Mouse (Mus musculus): ENCODE measurements around the gene Grm1. TPM values are rescaled to one million over a fixed set of nuclear protein-coding genes. Genes with fewer than 3 reads are reported as not detected.
A peak's percentile ranks its signal among the peaks of the same experiment; 100 is the strongest.

The Grm1 gene
- polyA plus RNA-seq, 1 experiment from 2014 or later: 3.2 TPM

- H3K4me1 ChIP-seq (replicated peaks): no peaks in the 10 kb centered on the region
- H3K27ac ChIP-seq: no peak overlapping the region
- 89% methylated on average over 1 of the region's 1 CpGs for WGBS
- H3K9me3 ChIP-seq: no peaks in the 10 kb centered on the region
- no peak overlapping the region for H3K9ac ChIP-seq
- H3K27me3 ChIP-seq: no peaks in the 10 kb centered on the region
- no peak overlapping the region for H3K4me3 ChIP-seq
- H3K4me2 ChIP-seq: no peak overlapping the region
- no peaks in the 10 kb centered on the region for H3K36me3 ChIP-seq
- no peak for ATAC-seq (ENCODE audit: low FRiP score)
Observed at GRCm38 (mm10) chr10:11044455-11045106, 37.6 kb downstream of the Grm1 start.

GRCm38 (mm10) chr10:11039323-11039722, 42.8 kb downstream of the Grm1 start:
- H3K36me3 ChIP-seq: no peaks in the 10 kb centered on the region
- ATAC-seq (ENCODE audit: low FRiP score): no peak
- no peak overlapping the region for H3K4me2 ChIP-seq
- no peak overlapping the region for H3K4me3 ChIP-seq
- H3K4me1 ChIP-seq (replicated peaks): no peaks in the 10 kb centered on the region
- H3K27me3 ChIP-seq: no peaks in the 10 kb centered on the region
- no peak overlapping the region for H3K27ac ChIP-seq
- H3K9ac ChIP-seq: no peak overlapping the region
- H3K9me3 ChIP-seq: no peaks in the 10 kb centered on the region

- 89% methylated on average over 2 of the region's 2 CpGs for WGBS
- no peaks in the 10 kb centered on the region for H3K36me3 ChIP-seq
- H3K4me2 ChIP-seq: no peak overlapping the region
- ATAC-seq (ENCODE audit: low FRiP score): no peak
- no peaks in the 10 kb centered on the region for H3K27me3 ChIP-seq
- H3K4me3 ChIP-seq: no peak overlapping the region
- no peaks in the 10 kb centered on the region for H3K9me3 ChIP-seq
- H3K4me1 ChIP-seq (replicated peaks): no peaks in the 10 kb centered on the region
- no peak overlapping the region for H3K9ac ChIP-seq
- H3K27ac ChIP-seq: no peak overlapping the region
Observed at GRCm38 (mm10) chr10:11032221-11032620, 49.9 kb downstream of the Grm1 start.

- Histone ChIP-seq H3K36me3 (no peaks in the 10 kb centered on the region), H3K27me3 (no peaks in the 10 kb centered on the region), H3K9me3 (no peaks in the 10 kb centered on the region), H3K4me3 (no peak overlapping the region), H3K4me2 (no peak overlapping the region), H3K27ac (peak overlapping the region; percentile 62), H3K4me1 (replicated peaks) (peaks cover 9% of the 10 kb centered on the region; the same call in 1 of the 2 replicates), H3K9ac (no peak overlapping the region)
- peak; percentile 88 for ATAC-seq (ENCODE audit: low FRiP score)
- 15% methylated on average over 6 of the region's 6 CpGs for WGBS
Observed at GRCm38 (mm10) chr10:11025764-11026518, 56.2 kb downstream of the Grm1 start.

GRCm38 (mm10) chr10:11018970-11019531, 63.1 kb downstream of the Grm1 start:
- Histone ChIP-seq H3K36me3 (no peaks in the 10 kb centered on the region), H3K4me1 (replicated peaks) (no peaks in the 10 kb centered on the region), H3K4me2 (no peak overlapping the region), H3K9me3 (no peaks in the 10 kb centered on the region), H3K27me3 (no peaks in the 10 kb centered on the region), H3K9ac (no peak overlapping the region), H3K4me3 (no peak overlapping the region), H3K27ac (no peak overlapping the region)
- no peak for ATAC-seq (ENCODE audit: low FRiP score)
- 87% methylated on average over 2 of the region's 2 CpGs for whole genome bisulfite sequencing

GRCm38 (mm10) chr10:11013653-11014052, 68.5 kb downstream of the Grm1 start:
- Histone ChIP-seq H3K9ac (no peak overlapping the region), H3K27ac (no peak overlapping the region), H3K4me2 (no peak overlapping the region), H3K4me1 (replicated peaks) (no peaks in the 10 kb centered on the region), H3K9me3 (no peaks in the 10 kb centered on the region), H3K36me3 (no peaks in the 10 kb centered on the region), H3K27me3 (no peaks in the 10 kb centered on the region), H3K4me3 (no peak overlapping the region)
- 75% methylated on average over 3 of the region's 3 CpGs for WGBS
- ATAC-seq (ENCODE audit: low FRiP score): no peak

- H3K9ac ChIP-seq: no peak overlapping the region
- no peaks in the 10 kb centered on the region for H3K9me3 ChIP-seq
- no peak overlapping the region for H3K4me3 ChIP-seq
- H3K4me1 ChIP-seq (replicated peaks): no peaks in the 10 kb centered on the region
- H3K4me2 ChIP-seq: no peak overlapping the region
- 40% methylated on average over 1 of the region's 1 CpGs for WGBS
- H3K27me3 ChIP-seq: no peaks in the 10 kb centered on the region
- no peaks in the 10 kb centered on the region for H3K36me3 ChIP-seq
- ATAC-seq (ENCODE audit: low FRiP score): no peak
- H3K27ac ChIP-seq: no peak overlapping the region
Observed at GRCm38 (mm10) chr10:10996766-10997165, 85.4 kb downstream of the Grm1 start.

GRCm38 (mm10) chr10:10991708-10992107, 90.4 kb downstream of the Grm1 start:
- Histone ChIP-seq H3K4me3 (no peak overlapping the region), H3K27ac (no peak overlapping the region), H3K4me2 (no peak overlapping the region), H3K36me3 (no peaks in the 10 kb centered on the region), H3K4me1 (replicated peaks) (no peaks in the 10 kb centered on the region), H3K9ac (no peak overlapping the region), H3K9me3 (no peaks in the 10 kb centered on the region), H3K27me3 (no peaks in the 10 kb centered on the region)
- 44% methylated on average over 3 of the region's 3 CpGs for WGBS
- ATAC-seq (ENCODE audit: low FRiP score): no peak

- Histone ChIP-seq H3K4me3 (no peak overlapping the region), H3K4me2 (no peak overlapping the region), H3K9me3 (no peaks in the 10 kb centered on the region), H3K27ac (no peak overlapping the region), H3K9ac (no peak overlapping the region), H3K4me1 (replicated peaks) (no peaks in the 10 kb centered on the region), H3K36me3 (no peaks in the 10 kb centered on the region), H3K27me3 (no peaks in the 10 kb centered on the region)
- 52% methylated on average over 2 of the region's 2 CpGs for WGBS
- no peak for ATAC-seq (ENCODE audit: low FRiP score)
Observed at GRCm38 (mm10) chr10:10971311-10971710, 110.8 kb downstream of the Grm1 start.

- WGBS: 87% methylated on average over 6 of the region's 6 CpGs
- H3K9me3 ChIP-seq: peaks cover 5% of the 10 kb centered on the region; the same call in 1 of the 2 replicates
- ATAC-seq (ENCODE audit: low FRiP score): no peak
- H3K27me3 ChIP-seq: no peaks in the 10 kb centered on the region
- no peak overlapping the region for H3K9ac ChIP-seq
- H3K36me3 ChIP-seq: no peaks in the 10 kb centered on the region
- no peak overlapping the region for H3K27ac ChIP-seq
- H3K4me1 ChIP-seq (replicated peaks): no peaks in the 10 kb centered on the region
- no peak overlapping the region for H3K4me3 ChIP-seq
- no peak overlapping the region for H3K4me2 ChIP-seq
Observed at GRCm38 (mm10) chr10:10964490-10965150, 117.5 kb downstream of the Grm1 start.

GRCm38 (mm10) chr10:10950557-10950956, 131.6 kb downstream of the Grm1 start:
- Histone ChIP-seq H3K4me2 (no peak overlapping the region), H3K36me3 (no peaks in the 10 kb centered on the region), H3K9ac (no peak overlapping the region), H3K9me3 (no peaks in the 10 kb centered on the region), H3K4me3 (no peak overlapping the region), H3K27ac (no peak overlapping the region), H3K27me3 (no peaks in the 10 kb centered on the region), H3K4me1 (replicated peaks) (no peaks in the 10 kb centered on the region)
- 85% methylated on average over 3 of the region's 3 CpGs for WGBS
- ATAC-seq (ENCODE audit: low FRiP score): no peak

GRCm38 (mm10) chr10:10949172-10949571, 133.0 kb downstream of the Grm1 start:
- H3K36me3 ChIP-seq: no peaks in the 10 kb centered on the region
- H3K27ac ChIP-seq: no peak overlapping the region
- no peaks in the 10 kb centered on the region for H3K4me1 ChIP-seq (replicated peaks)
- no peaks in the 10 kb centered on the region for H3K27me3 ChIP-seq
- ATAC-seq (ENCODE audit: low FRiP score): no peak
- no peaks in the 10 kb centered on the region for H3K9me3 ChIP-seq
- H3K9ac ChIP-seq: no peak overlapping the region
- H3K4me3 ChIP-seq: no peak overlapping the region
- H3K4me2 ChIP-seq: no peak overlapping the region
- WGBS: 92% methylated on average over 3 of the region's 3 CpGs

Data from hindbrain, embryonic 13.5 days (tissue).